Mouse (Mus musculus) bone marrow macrophage, adult 2 months (primary cell): Measurements from ENCODE around the gene Pdhx.

Experiments used
- CTCF ChIP-seq: IDR thresholded peaks from 2 replicates; pipeline ENCODE4 v1.5.1; 2012; ENCODE audit warnings: low read depth, mild to moderate bottlenecking, low read length, moderate library complexity
- POLR2A ChIP-seq: IDR thresholded peaks from 2 replicates; pipeline ENCODE4 v1.6.1; 2012; ENCODE audit warnings: mild to moderate bottlenecking, low read depth, low read length, borderline replicate concordance

DNA sequence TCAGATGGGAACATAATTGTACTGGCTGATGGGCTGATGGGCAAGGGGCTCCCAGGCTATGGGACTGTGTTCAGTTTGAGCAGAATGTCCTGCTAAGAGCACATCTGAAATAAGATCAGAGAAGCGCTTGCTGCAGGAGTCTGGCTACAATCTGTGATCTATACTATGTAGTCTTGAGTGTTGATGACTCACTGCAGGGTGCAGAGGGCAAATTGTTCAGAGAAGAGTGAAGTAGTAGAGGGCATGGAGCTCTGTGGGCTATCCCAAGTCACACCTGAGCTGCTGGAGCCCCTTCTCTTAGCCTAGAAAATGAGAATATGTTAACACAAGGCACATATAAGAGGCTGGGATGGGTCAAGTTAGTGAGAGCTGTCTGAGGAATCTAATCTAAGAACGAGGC, 93.8 kb downstream of the Pdhx start:
- TF ChIP-seq POLR2A (no peak), CTCF (no peak)
